Mouse (Mus musculus) bone marrow macrophage, adult 2 months (primary cell): ENCODE measurements around the gene Abcc4. TPM values are rescaled to one million over a fixed set of nuclear protein-coding genes. Genes with fewer than 3 reads are reported as not detected.

ENCODE experiments used
- H3K27ac ChIP-seq: 2 replicates; pipeline ENCODE4 v1.5.1; 2012; ENCODE audit warnings: low read depth, low read length; ENCODE audit not compliant: insufficient read depth
- H3K4me1 ChIP-seq: 2 replicates; pipeline ENCODE4 v1.6.1; 2012; ENCODE audit warnings: low read length; ENCODE audit not compliant: control insufficient read depth, insufficient read depth
- H3K4me3 ChIP-seq: 2 replicates; pipeline ENCODE4 v1.5.1; 2012; ENCODE audit warnings: mild to moderate bottlenecking, low read length, moderate library complexity; ENCODE audit not compliant: insufficient read depth
- CTCF ChIP-seq: IDR thresholded peaks from 2 replicates; pipeline ENCODE4 v1.5.1; 2012; ENCODE audit warnings: low read depth, mild to moderate bottlenecking, low read length, moderate library complexity
- POLR2A ChIP-seq: IDR thresholded peaks from 2 replicates; pipeline ENCODE4 v1.6.1; 2012; ENCODE audit warnings: mild to moderate bottlenecking, low read depth, low read length, borderline replicate concordance
- polyA plus RNA-seq: library from polyadenylated mRNA; stranded (reverse); fragments of >200 nt; gene quantifications from 2 replicates; pipeline ENCODE4 v1.2.4, GENCODE M21; 2012; ENCODE audit not compliant: missing spikeins, insufficient read depth, insufficient read length

The Abcc4 gene
- polyA plus RNA-seq, 1 experiment: 8.6 TPM

- H3K4me3 ChIP-seq: no peak overlapping the region
- no peak overlapping the region for H3K27ac ChIP-seq
- TF ChIP-seq CTCF (no peak), POLR2A (no peak)
- H3K4me1 ChIP-seq: peaks cover 16% of the 10 kb centered on the region
Observed at GRCm38 (mm10) chr14:118598757-118599156, 107.3 kb downstream of the Abcc4 start.

DNA sequence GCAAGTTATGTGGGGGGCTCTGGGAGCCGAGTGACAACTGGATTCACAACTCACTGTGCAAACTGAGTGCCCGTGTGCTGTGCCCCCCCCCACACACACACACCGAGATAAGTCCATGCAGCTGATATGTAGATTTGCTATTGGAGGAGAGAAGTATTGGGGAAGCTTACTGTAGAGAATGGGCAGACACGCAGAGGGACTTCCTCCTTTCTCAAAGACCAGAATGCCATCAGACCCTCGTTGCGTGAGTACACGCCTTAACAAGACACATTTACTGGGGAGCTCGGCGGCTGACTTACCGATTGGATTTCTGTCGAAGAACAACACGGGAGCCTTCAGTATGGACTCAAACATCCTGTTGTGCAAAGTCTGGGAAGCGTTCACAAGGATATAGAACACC lies 111.6 kb downstream of the Abcc4 start:
- TF ChIP-seq CTCF (no peak), POLR2A (no peak)
- H3K4me3 ChIP-seq: peak overlapping the region; percentile 59
- H3K27ac ChIP-seq: peak overlapping the region; percentile 89
- peaks cover 17% of the 10 kb centered on the region for H3K4me1 ChIP-seq

DNA sequence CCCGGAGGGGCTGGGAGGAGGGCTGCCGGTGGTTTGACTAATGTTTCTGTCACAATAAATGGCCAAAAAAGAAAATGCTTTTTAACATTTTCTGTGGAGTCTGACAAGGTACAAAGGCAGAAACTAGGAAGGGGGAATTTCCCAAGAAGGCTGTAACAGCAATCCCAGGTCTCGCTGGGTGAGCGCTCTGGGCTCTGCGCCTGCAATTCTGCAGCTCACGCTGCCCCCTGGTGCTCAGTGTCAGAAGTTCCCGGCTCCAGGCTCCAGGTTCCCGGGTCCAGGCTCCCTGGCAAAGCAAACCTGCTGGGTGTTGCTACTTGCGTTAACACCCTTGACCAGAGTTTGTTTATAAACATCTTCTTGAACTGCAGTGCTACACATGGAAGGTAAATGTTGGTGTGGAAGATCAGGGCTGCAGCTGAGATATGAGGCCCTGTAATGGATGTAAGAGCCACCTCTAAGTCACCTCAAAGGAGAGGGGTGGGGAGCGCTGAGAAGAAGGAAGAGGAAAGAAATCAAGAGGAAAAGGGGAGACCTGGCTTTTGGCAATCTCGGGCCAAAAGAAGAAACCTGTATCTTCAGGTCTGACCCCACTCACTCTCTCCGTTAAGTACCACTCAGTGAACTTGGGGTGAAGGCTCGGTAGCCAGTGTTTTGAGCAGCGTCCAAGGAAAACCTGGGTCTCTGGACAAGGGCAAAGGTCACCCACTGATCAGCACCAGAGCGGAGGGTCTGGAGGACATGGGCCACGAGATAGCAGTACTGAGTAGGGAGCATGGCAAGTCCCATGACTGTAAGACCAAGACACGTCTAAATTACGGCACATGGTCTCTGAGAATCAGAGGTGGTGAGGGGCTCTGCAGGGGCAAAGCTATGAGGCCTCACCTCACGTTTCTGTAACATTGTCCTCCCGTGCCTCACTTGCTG lies 114.3 kb downstream of the Abcc4 start:
- TF ChIP-seq POLR2A (no peak), CTCF (peak; percentile 67)
- no peak overlapping the region for H3K27ac ChIP-seq
- H3K4me3 ChIP-seq: no peak overlapping the region
- peaks cover 17% of the 10 kb centered on the region for H3K4me1 ChIP-seq

- TF ChIP-seq CTCF (no peak), POLR2A (no peak)
- H3K4me3 ChIP-seq: no peak overlapping the region
- H3K27ac ChIP-seq: no peak overlapping the region
- peaks cover 21% of the 10 kb centered on the region for H3K4me1 ChIP-seq
Observed at GRCm38 (mm10) chr14:118582333-118582941, 123.6 kb downstream of the Abcc4 start.

GRCm38 (mm10) chr14:118581673-118582072 lies 124.3 kb downstream of the Abcc4 start:
- Histone ChIP-seq H3K27ac (no peak overlapping the region), H3K4me1 (peaks cover 21% of the 10 kb centered on the region), H3K4me3 (no peak overlapping the region)
- TF ChIP-seq CTCF: no peak
- TF ChIP-seq POLR2A: no peak

DNA sequence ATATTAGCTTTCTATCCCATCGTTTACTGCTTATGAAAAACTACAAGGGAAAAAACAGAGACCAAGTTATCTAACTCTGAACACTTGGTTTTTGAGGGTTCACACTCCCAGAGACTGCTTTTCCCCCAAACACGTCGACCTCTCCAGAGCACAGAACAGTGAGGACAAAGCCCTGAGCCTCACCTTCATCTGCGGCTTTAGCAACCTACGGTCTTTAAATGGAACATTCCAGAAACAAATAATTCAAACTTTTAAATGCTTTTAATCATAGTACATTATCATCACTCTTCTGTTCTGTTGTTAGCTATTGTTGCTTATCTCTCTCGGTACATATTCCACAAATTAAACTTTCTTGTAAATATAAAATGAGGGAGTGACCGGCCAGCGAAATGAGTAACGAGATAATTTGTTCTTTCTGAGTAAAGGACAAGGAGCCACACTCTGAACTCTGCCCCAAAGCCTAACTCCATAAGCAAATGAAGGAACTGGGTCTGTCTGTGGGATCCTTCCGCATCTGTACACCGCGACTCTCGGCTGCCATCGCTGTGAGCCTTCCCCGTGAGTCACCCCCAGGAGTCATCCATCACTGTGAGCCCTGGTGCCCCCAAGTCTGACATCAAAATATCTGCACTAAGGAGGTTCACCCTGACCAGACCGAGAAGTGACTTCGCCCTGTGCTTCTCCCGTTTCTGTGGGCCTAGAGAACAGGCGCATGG lies 126.8 kb downstream of the Abcc4 start:
- Histone ChIP-seq H3K4me3 (no peak overlapping the region), H3K27ac (no peak overlapping the region), H3K4me1 (peaks cover 21% of the 10 kb centered on the region)
- TF ChIP-seq POLR2A (no peak), CTCF (no peak)

GRCm38 (mm10) chr14:118577895-118578294 lies 128.1 kb downstream of the Abcc4 start:
- TF ChIP-seq POLR2A: no peak
- no peak for TF ChIP-seq CTCF

DNA sequence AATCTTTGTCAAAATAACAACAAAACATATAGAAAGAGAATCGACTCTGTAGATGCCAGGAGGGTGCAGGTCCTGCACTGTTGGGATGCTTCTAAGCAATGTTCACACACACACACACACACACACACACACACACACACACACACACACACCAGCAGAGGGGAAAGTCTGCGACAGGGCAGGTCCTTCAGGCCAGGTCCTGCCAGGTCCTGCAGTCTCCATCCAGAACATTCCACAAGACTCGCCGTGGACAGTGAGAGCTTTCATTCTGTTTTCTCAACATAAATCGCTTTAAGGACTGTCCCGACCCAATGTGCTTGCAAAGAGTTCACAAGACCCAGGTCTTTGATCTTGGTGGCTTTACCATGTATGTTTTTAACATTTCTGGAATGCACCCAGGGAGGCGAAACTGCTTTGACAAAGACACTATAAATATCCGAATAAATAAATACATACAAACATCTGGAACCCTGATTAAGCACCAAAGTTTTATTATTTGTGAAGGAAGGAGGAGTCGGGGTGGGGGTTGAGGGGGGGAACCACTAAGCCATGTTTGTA lies 133.3 kb downstream of the Abcc4 start:
- Histone ChIP-seq H3K4me1 (peaks cover 3% of the 10 kb centered on the region), H3K4me3 (no peak overlapping the region), H3K27ac (no peak overlapping the region)
- no peak for TF ChIP-seq POLR2A
- no peak for TF ChIP-seq CTCF

More at GRCm38 (mm10) chr14:118577895-118578294, 128.1 kb downstream of the Abcc4 start:
- H3K4me3 ChIP-seq: no peak overlapping the region
- H3K4me1 ChIP-seq: peaks cover 16% of the 10 kb centered on the region
- H3K27ac ChIP-seq: no peak overlapping the region

- H3K27ac ChIP-seq: no peak overlapping the region
- H3K4me1 ChIP-seq: peaks cover 4% of the 10 kb centered on the region
- H3K4me3 ChIP-seq: no peak overlapping the region
- TF ChIP-seq CTCF (no peak), POLR2A (no peak)
Observed at GRCm38 (mm10) chr14:118569586-118569985, 136.4 kb downstream of the Abcc4 start.

GRCm38 (mm10) chr14:118568116-118568673 lies 137.8 kb downstream of the Abcc4 start:
- Histone ChIP-seq H3K4me1 (peaks cover 11% of the 10 kb centered on the region), H3K4me3 (no peak overlapping the region), H3K27ac (no peak overlapping the region)
- TF ChIP-seq CTCF: no peak
